In the genomic region with DNA sequence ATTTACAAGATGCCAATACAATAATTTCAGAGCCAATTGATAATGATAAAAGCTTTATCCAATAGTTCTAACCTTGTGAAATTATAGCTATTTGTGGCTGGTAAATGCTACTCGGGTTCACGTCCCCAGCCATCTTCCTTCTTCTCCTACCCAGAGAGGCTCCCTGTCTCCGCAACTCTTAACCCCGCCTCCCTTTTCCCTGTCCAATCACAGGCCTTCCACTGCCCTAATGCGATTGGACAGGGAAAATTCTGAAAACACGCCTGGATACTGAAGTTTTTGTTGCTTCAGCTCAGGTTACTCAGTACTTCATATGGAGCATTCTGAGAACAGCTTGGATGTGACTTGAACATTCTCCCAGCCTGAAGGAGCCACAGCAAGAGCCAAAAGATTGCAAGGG, we compare ENCODE assay signal across 24 mouse cellular contexts.
DNase-seq lines count a peak whose midpoint lies in the region.
"Had no signal": no experiment of that assay in that cellular context is flagged by ENCODE, and none has a peak within 500 bp of the region (broad histone marks: within the 10 kb centered on the region; RNA-seq: fewer than 3 reads in every experiment).

No protein-coding gene starts in this region.

- no peaks in the 10 kb centered on the region for H3K27me3 ChIP-seq in forebrain, embryonic 10.5 days (ENCODE audit: poor library complexity, severe bottlenecking)
- H3K27me3 ChIP-seq: embryonic facial prominence, embryonic 13.5 days; forebrain, embryonic 15.5 days; heart, embryonic 13.5 days; liver, embryonic 15.5 days had no signal

- H3K9me3 ChIP-seq in forebrain, embryonic 10.5 days: no peaks in the 10 kb centered on the region
- H3K9me3 ChIP-seq: embryonic facial prominence, embryonic 13.5 days; forebrain, embryonic 15.5 days; G1E; heart, embryonic 13.5 days; limb, embryonic 10.5 days; liver, embryonic 15.5 days; midbrain, embryonic 10.5 days had no signal

- H3K4me3 ChIP-seq in forebrain, embryonic 10.5 days: no peak overlapping the region
- H3K4me3 ChIP-seq: embryonic facial prominence, embryonic 13.5 days; forebrain, embryonic 15.5 days; heart, embryonic 13.5 days; limb, embryonic 10.5 days; liver, embryonic 15.5 days; midbrain, embryonic 10.5 days had no signal

- WGBS in forebrain, embryonic 10.5 days: 41% methylated on average over 6 of the region's 6 CpGs

- no peak overlapping the region for H3K27ac ChIP-seq in forebrain, embryonic 10.5 days
- H3K27ac ChIP-seq: embryonic facial prominence, embryonic 13.5 days; forebrain, embryonic 15.5 days; heart, embryonic 13.5 days; limb, embryonic 10.5 days; liver, embryonic 15.5 days; macrophage; midbrain, embryonic 10.5 days; stomach, postnatal 0 days had no signal

- H3K36me3 ChIP-seq in forebrain, embryonic 10.5 days (replicated peaks): no peaks in the 10 kb centered on the region
- H3K36me3 ChIP-seq: embryonic facial prominence, embryonic 13.5 days; forebrain, embryonic 15.5 days; G1E; heart, embryonic 13.5 days; limb, embryonic 10.5 days; liver, embryonic 15.5 days; midbrain, embryonic 10.5 days had no signal

- peaks cover 4% of the 10 kb centered on the region; the same call in 1 of the 2 replicates for H3K4me1 ChIP-seq in forebrain, embryonic 10.5 days
- H3K4me1 ChIP-seq: embryonic facial prominence, embryonic 13.5 days; forebrain, embryonic 15.5 days; heart, embryonic 13.5 days; liver, embryonic 15.5 days; midbrain, embryonic 10.5 days had no signal

- DNase-seq in embryo, embryonic 10 days (ENCODE audit: low spot score): peak; percentile 33
- DNase-seq in embryo, embryonic 9.5 days (ENCODE audit: extremely low spot score): no peak
- DNase-seq in ES-CJ7 (ENCODE audit: low read depth, low spot score): peak; percentile 59
- DNase-seq in embryo, embryonic 10.5 days (ENCODE audit: low spot score): peak; percentile 44
- peak; percentile 23 for DNase-seq in mesoderm, embryonic 11.5 days (ENCODE audit: low read depth, low spot score)
- DNase-seq in forebrain, embryonic 10.5 days (ENCODE audit: extremely low spot score, low spot score): no peak
- no peak for DNase-seq in ovary, adult 18-20 months (ENCODE audit: low spot score)
- DNase-seq: adrenal gland, postnatal 25 days; cerebellum, adult 8-10 months; cerebellum, postnatal 36 days; gastrocnemius, postnatal 14 days; heart, adult 18-20 months; heart, postnatal 14 days; liver; thymus, postnatal 25 days had no signal

Comparison
In these comparisons a context has a peak if more than half of its experiments do, and no peak if none do; other contexts are left out.
1. DNase-seq: peak in embryo, embryonic 10 days (single experiment), ES-CJ7 (single experiment), embryo, embryonic 10.5 days (single experiment) and mesoderm, embryonic 11.5 days (single experiment); none in embryo, embryonic 9.5 days (single experiment), forebrain, embryonic 10.5 days (single experiment) and ovary, adult 18-20 months (single experiment).